Mouse (Mus musculus): ENCODE results near the gene Cep350.

- TF ChIP-seq POLR2A (IDR thresholded peaks at IDR 0.05; ENCODE audit: low read depth, low read length) (no peak), CTCF (IDR thresholded peaks at IDR 0.05; ENCODE audit: borderline replicate concordance, insufficient read depth, low read length) (no peak)
These were observed 137.4 kb downstream of the Cep350 start for GRCm38 (mm10) chr1:155835667-155836066.

All from embryonic fibroblast, embryonic 13.5 days (primary cell).